Mouse (Mus musculus): ENCODE measurements around the gene Olfr10. TPM values are rescaled to one million over a fixed set of nuclear protein-coding genes. Genes with fewer than 3 reads are reported as not detected.

Olfr10 gene
- polyA plus RNA-seq, 2 experiments = not detected

GRCm38 (mm10) chr11:49262286-49262685, 42.3 kb upstream of the Olfr10 start:
- no peak for DNase-seq (ENCODE audit: low spot score)
- no peaks in the 10 kb centered on the region for H3K9me3 ChIP-seq (ENCODE audit: control insufficient read depth, low read length)
- no peak for TF ChIP-seq POLR2A (IDR thresholded peaks at IDR 0.05; ENCODE audit: borderline replicate concordance, extremely low read depth, insufficient read depth, insufficient read length)
- H3K9ac ChIP-seq (ENCODE audit: low read depth, low read length, severe bottlenecking) = no peak overlapping the region
- no peaks in the 10 kb centered on the region for H3K27me3 ChIP-seq (ENCODE audit: control insufficient read depth, insufficient read depth, low read length)
- H3K36me3 ChIP-seq (ENCODE audit: control insufficient read depth, insufficient read depth, low read length) = peaks cover 62% of the 10 kb centered on the region
- no peak overlapping the region for H3K4me3 ChIP-seq (replicated peaks; ENCODE audit: low read length)
- ATAC-seq (ENCODE audit: low FRiP score, low read depth) = no peak
- H3K4me2 ChIP-seq (replicated peaks; ENCODE audit: low read depth, low read length, severe bottlenecking) = no peak overlapping the region
- H3K27ac ChIP-seq (replicated peaks; ENCODE audit: low read depth, low read length) = no peak overlapping the region
- H3K4me1 ChIP-seq (ENCODE audit: control insufficient read depth, insufficient read depth, low read length) = no peaks in the 10 kb centered on the region
- 89% methylated on average over 5 of the region's 5 CpGs for WGBS

- peaks cover 57% of the 10 kb centered on the region for H3K36me3 ChIP-seq (ENCODE audit: control insufficient read depth, insufficient read depth, low read length)
- no peak overlapping the region for H3K9ac ChIP-seq (ENCODE audit: low read depth, low read length, severe bottlenecking)
- DNase-seq (ENCODE audit: low spot score) = no peak
- H3K4me2 ChIP-seq (replicated peaks; ENCODE audit: low read depth, low read length, severe bottlenecking) = no peak overlapping the region
- H3K27me3 ChIP-seq (ENCODE audit: control insufficient read depth, insufficient read depth, low read length) = no peaks in the 10 kb centered on the region
- no peaks in the 10 kb centered on the region for H3K9me3 ChIP-seq (ENCODE audit: control insufficient read depth, low read length)
- no peak for TF ChIP-seq POLR2A (IDR thresholded peaks at IDR 0.05; ENCODE audit: borderline replicate concordance, extremely low read depth, insufficient read depth, insufficient read length)
- no peak for ATAC-seq (ENCODE audit: low FRiP score, low read depth)
- no peak overlapping the region for H3K27ac ChIP-seq (replicated peaks; ENCODE audit: low read depth, low read length)
- no peaks in the 10 kb centered on the region for H3K4me1 ChIP-seq (ENCODE audit: control insufficient read depth, insufficient read depth, low read length)
- 90% methylated on average over 6 of the region's 6 CpGs for WGBS
- H3K4me3 ChIP-seq (replicated peaks; ENCODE audit: low read length) = no peak overlapping the region
Observed at GRCm38 (mm10) chr11:49263149-49263548, 41.4 kb upstream of the Olfr10 start.

- H3K4me2 ChIP-seq (replicated peaks; ENCODE audit: low read depth, low read length, severe bottlenecking) = no peak overlapping the region
- peaks cover 51% of the 10 kb centered on the region for H3K36me3 ChIP-seq (ENCODE audit: control insufficient read depth, insufficient read depth, low read length)
- H3K4me1 ChIP-seq (ENCODE audit: control insufficient read depth, insufficient read depth, low read length) = no peaks in the 10 kb centered on the region
Observed at GRCm38 (mm10) chr11:49264081-49264480, 40.5 kb upstream of the Olfr10 start.

GRCm38 (mm10) chr11:49264622-49265021, 39.9 kb upstream of the Olfr10 start:
- H3K27me3 ChIP-seq (ENCODE audit: control insufficient read depth, insufficient read depth, low read length) = no peaks in the 10 kb centered on the region
- H3K36me3 ChIP-seq (ENCODE audit: control insufficient read depth, insufficient read depth, low read length) = peaks cover 47% of the 10 kb centered on the region
- TF ChIP-seq POLR2A (IDR thresholded peaks at IDR 0.05; ENCODE audit: borderline replicate concordance, extremely low read depth, insufficient read depth, insufficient read length) = no peak

More at GRCm38 (mm10) chr11:49264081-49264480, 40.5 kb upstream of the Olfr10 start:
- Histone ChIP-seq H3K9ac (ENCODE audit: low read depth, low read length, severe bottlenecking) (no peak overlapping the region), H3K27ac (replicated peaks; ENCODE audit: low read depth, low read length) (no peak overlapping the region), H3K9me3 (ENCODE audit: control insufficient read depth, low read length) (no peaks in the 10 kb centered on the region), H3K4me3 (replicated peaks; ENCODE audit: low read length) (no peak overlapping the region), H3K27me3 (ENCODE audit: control insufficient read depth, insufficient read depth, low read length) (no peaks in the 10 kb centered on the region)
- 85% methylated on average over 7 of the region's 7 CpGs for WGBS
- no peak for ATAC-seq (ENCODE audit: low FRiP score, low read depth)
- TF ChIP-seq POLR2A (IDR thresholded peaks at IDR 0.05; ENCODE audit: borderline replicate concordance, extremely low read depth, insufficient read depth, insufficient read length) = no peak
- DNase-seq (ENCODE audit: low spot score) = no peak

GRCm38 (mm10) chr11:49265101-49265500, 39.4 kb upstream of the Olfr10 start:
- Histone ChIP-seq H3K36me3 (ENCODE audit: control insufficient read depth, insufficient read depth, low read length) (peaks cover 43% of the 10 kb centered on the region), H3K9me3 (ENCODE audit: control insufficient read depth, low read length) (no peaks in the 10 kb centered on the region), H3K4me3 (replicated peaks; ENCODE audit: low read length) (no peak overlapping the region), H3K9ac (ENCODE audit: low read depth, low read length, severe bottlenecking) (no peak overlapping the region), H3K27ac (replicated peaks; ENCODE audit: low read depth, low read length) (no peak overlapping the region), H3K4me1 (ENCODE audit: control insufficient read depth, insufficient read depth, low read length) (no peaks in the 10 kb centered on the region), H3K27me3 (ENCODE audit: control insufficient read depth, insufficient read depth, low read length) (no peaks in the 10 kb centered on the region), H3K4me2 (replicated peaks; ENCODE audit: low read depth, low read length, severe bottlenecking) (no peak overlapping the region)
- WGBS = 86% methylated on average over 8 of the region's 8 CpGs
- DNase-seq (ENCODE audit: low spot score) = no peak
- no peak for TF ChIP-seq POLR2A (IDR thresholded peaks at IDR 0.05; ENCODE audit: borderline replicate concordance, extremely low read depth, insufficient read depth, insufficient read length)
- ATAC-seq (ENCODE audit: low FRiP score, low read depth) = no peak

More at GRCm38 (mm10) chr11:49264622-49265021, 39.9 kb upstream of the Olfr10 start:
- Histone ChIP-seq H3K27ac (replicated peaks; ENCODE audit: low read depth, low read length) (no peak overlapping the region), H3K4me2 (replicated peaks; ENCODE audit: low read depth, low read length, severe bottlenecking) (no peak overlapping the region), H3K4me3 (replicated peaks; ENCODE audit: low read length) (no peak overlapping the region), H3K4me1 (ENCODE audit: control insufficient read depth, insufficient read depth, low read length) (no peaks in the 10 kb centered on the region), H3K9ac (ENCODE audit: low read depth, low read length, severe bottlenecking) (no peak overlapping the region), H3K9me3 (ENCODE audit: control insufficient read depth, low read length) (no peaks in the 10 kb centered on the region)
- DNase-seq (ENCODE audit: low spot score) (no peak), ATAC-seq (ENCODE audit: low FRiP score, low read depth) (no peak)
- 72% methylated on average over 11 of the region's 11 CpGs for WGBS

GRCm38 (mm10) chr11:49266671-49267070, 37.9 kb upstream of the Olfr10 start:
- WGBS = 78% methylated on average over 6 of the region's 6 CpGs
- H3K27ac ChIP-seq (replicated peaks; ENCODE audit: low read depth, low read length) = no peak overlapping the region
- DNase-seq (ENCODE audit: low spot score) = no peak
- H3K27me3 ChIP-seq (ENCODE audit: control insufficient read depth, insufficient read depth, low read length) = no peaks in the 10 kb centered on the region
- H3K9ac ChIP-seq (ENCODE audit: low read depth, low read length, severe bottlenecking) = no peak overlapping the region
- no peak for ATAC-seq (ENCODE audit: low FRiP score, low read depth)
- no peak for TF ChIP-seq POLR2A (IDR thresholded peaks at IDR 0.05; ENCODE audit: borderline replicate concordance, extremely low read depth, insufficient read depth, insufficient read length)
- H3K4me2 ChIP-seq (replicated peaks; ENCODE audit: low read depth, low read length, severe bottlenecking) = no peak overlapping the region
- no peak overlapping the region for H3K4me3 ChIP-seq (replicated peaks; ENCODE audit: low read length)
- no peaks in the 10 kb centered on the region for H3K9me3 ChIP-seq (ENCODE audit: control insufficient read depth, low read length)
- H3K36me3 ChIP-seq (ENCODE audit: control insufficient read depth, insufficient read depth, low read length) = peaks cover 27% of the 10 kb centered on the region
- H3K4me1 ChIP-seq (ENCODE audit: control insufficient read depth, insufficient read depth, low read length) = no peaks in the 10 kb centered on the region
